Mouse (Mus musculus): ENCODE measurements around the gene Cxcl10. TPM values are rescaled to one million over a fixed set of nuclear protein-coding genes. Genes with fewer than 3 reads are reported as not detected.
A peak's percentile ranks its signal among the peaks of the same experiment; 100 is the strongest.

The Cxcl10 gene
- polyA plus RNA-seq, 1 experiment from 2014 or later = 3.5 TPM

DNA sequence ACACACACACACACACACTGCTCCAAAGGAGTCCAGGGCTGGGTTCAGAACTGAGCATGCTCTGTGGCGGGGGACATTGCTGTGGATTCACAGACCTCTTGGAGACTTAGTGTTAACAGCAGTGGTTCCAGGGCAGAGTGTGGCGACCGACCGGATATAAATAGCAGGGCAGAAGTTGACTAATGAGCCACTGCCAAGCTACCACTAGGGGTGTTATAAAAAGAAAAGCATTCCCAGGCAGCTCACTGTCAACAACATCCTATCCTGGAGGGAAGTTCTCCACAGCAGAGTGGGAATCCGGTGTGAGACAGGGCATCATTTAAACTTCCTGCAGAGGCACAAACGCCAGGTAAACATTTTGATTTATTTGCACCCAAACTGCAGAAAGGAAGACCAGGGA, 38.0 kb upstream of the Cxcl10 start:
- no peak overlapping the region for H3K4me2 ChIP-seq (ENCODE audit: low read depth, low read length)
- ATAC-seq (ENCODE audit: low read depth) = no peak
- no peak overlapping the region for H3K9ac ChIP-seq (ENCODE audit: low read depth, low read length)
- peaks cover under 1% of the 10 kb centered on the region for H3K4me1 ChIP-seq (ENCODE audit: control insufficient read depth, low read depth, low read length)
- no peak overlapping the region for H3K27ac ChIP-seq (ENCODE audit: low read length)
- peaks cover 7% of the 10 kb centered on the region for H3K27me3 ChIP-seq (ENCODE audit: control insufficient read depth, insufficient read depth, low read depth, low read length)
- H3K36me3 ChIP-seq (ENCODE audit: control insufficient read depth, insufficient read depth) = no peaks in the 10 kb centered on the region
- H3K4me3 ChIP-seq (ENCODE audit: low read depth, low read length) = no peak overlapping the region
- 16% methylated on average over 6 of the region's 6 CpGs for WGBS (ENCODE audit: insufficient replicate concordance)
- no peaks in the 10 kb centered on the region for H3K9me3 ChIP-seq (replicated peaks; ENCODE audit: control insufficient read depth, low read length)

DNA sequence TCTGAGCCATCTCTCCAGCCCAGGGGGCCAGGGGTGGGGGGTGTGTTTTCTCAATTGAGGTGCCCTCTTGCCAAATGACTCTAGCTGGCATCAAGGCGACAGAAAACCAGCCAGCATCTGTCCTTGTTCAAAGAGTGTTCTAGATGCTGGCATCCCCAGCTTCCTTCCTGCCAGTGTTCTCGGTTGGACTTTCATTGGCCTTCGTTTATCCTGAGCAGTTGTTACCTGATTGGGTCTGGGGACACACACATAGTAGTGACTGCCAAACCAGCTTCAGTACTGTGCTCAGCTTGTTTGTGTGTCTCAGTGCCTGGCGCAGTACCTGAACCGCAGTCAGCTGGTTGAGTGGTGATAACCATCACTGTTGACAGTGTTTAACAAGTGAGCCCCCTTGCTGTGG, 37.4 kb upstream of the Cxcl10 start:
- 65% methylated on average over 5 of the region's 5 CpGs for WGBS (ENCODE audit: insufficient replicate concordance)
- no peaks in the 10 kb centered on the region for H3K36me3 ChIP-seq (ENCODE audit: control insufficient read depth, insufficient read depth)
- no peak overlapping the region for H3K4me3 ChIP-seq (ENCODE audit: low read depth, low read length)
- H3K27ac ChIP-seq (ENCODE audit: low read length) = no peak overlapping the region
- no peak overlapping the region for H3K9ac ChIP-seq (ENCODE audit: low read depth, low read length)
- no peak for ATAC-seq (ENCODE audit: low read depth)
- no peak overlapping the region for H3K4me2 ChIP-seq (ENCODE audit: low read depth, low read length)
- peaks cover 4% of the 10 kb centered on the region for H3K4me1 ChIP-seq (ENCODE audit: control insufficient read depth, low read depth, low read length)
- H3K27me3 ChIP-seq (ENCODE audit: control insufficient read depth, insufficient read depth, low read depth, low read length) = peaks cover 6% of the 10 kb centered on the region
- no peaks in the 10 kb centered on the region for H3K9me3 ChIP-seq (replicated peaks; ENCODE audit: control insufficient read depth, low read length)

- H3K4me2 ChIP-seq (ENCODE audit: low read depth, low read length) = no peak overlapping the region
- 33% methylated on average over 7 of the region's 7 CpGs for WGBS (ENCODE audit: insufficient replicate concordance)
- H3K4me1 ChIP-seq (ENCODE audit: control insufficient read depth, low read depth, low read length) = peaks cover 4% of the 10 kb centered on the region
- H3K27me3 ChIP-seq (ENCODE audit: control insufficient read depth, insufficient read depth, low read depth, low read length) = peaks cover 4% of the 10 kb centered on the region; the same call in 1 of the 2 replicates
- H3K9ac ChIP-seq (ENCODE audit: low read depth, low read length) = no peak overlapping the region
- no peak overlapping the region for H3K4me3 ChIP-seq (ENCODE audit: low read depth, low read length)
- no peaks in the 10 kb centered on the region for H3K36me3 ChIP-seq (ENCODE audit: control insufficient read depth, insufficient read depth)
- no peak overlapping the region for H3K27ac ChIP-seq (ENCODE audit: low read length)
- ATAC-seq (ENCODE audit: low read depth) = 0 out of 2 replicates have a peak, but pooled peaks have one; percentile 22
- H3K9me3 ChIP-seq (replicated peaks; ENCODE audit: control insufficient read depth, low read length) = no peaks in the 10 kb centered on the region
Observed at GRCm38 (mm10) chr5:92384855-92385254, 36.2 kb upstream of the Cxcl10 start.

- H3K9ac ChIP-seq (ENCODE audit: low read depth, low read length) = no peak overlapping the region
- H3K27ac ChIP-seq (ENCODE audit: low read length) = no peak overlapping the region
- 62% methylated on average over 7 of the region's 7 CpGs for WGBS (ENCODE audit: insufficient replicate concordance)
Observed at GRCm38 (mm10) chr5:92383747-92384146, 35.1 kb upstream of the Cxcl10 start.

GRCm38 (mm10) chr5:92382349-92382679, 33.6 kb upstream of the Cxcl10 start:
- ATAC-seq (ENCODE audit: low read depth) = no peak
- Histone ChIP-seq H3K27me3 (ENCODE audit: control insufficient read depth, insufficient read depth, low read depth, low read length) (no peaks in the 10 kb centered on the region), H3K9me3 (replicated peaks; ENCODE audit: control insufficient read depth, low read length) (no peaks in the 10 kb centered on the region), H3K36me3 (ENCODE audit: control insufficient read depth, insufficient read depth) (no peaks in the 10 kb centered on the region), H3K9ac (ENCODE audit: low read depth, low read length) (no peak overlapping the region), H3K4me1 (ENCODE audit: control insufficient read depth, low read depth, low read length) (peaks cover 4% of the 10 kb centered on the region), H3K4me3 (ENCODE audit: low read depth, low read length) (no peak overlapping the region), H3K27ac (ENCODE audit: low read length) (no peak overlapping the region), H3K4me2 (ENCODE audit: low read depth, low read length) (no peak overlapping the region)
- WGBS (ENCODE audit: insufficient replicate concordance) = 61% methylated on average over 9 of the region's 9 CpGs

More at GRCm38 (mm10) chr5:92383747-92384146, 35.1 kb upstream of the Cxcl10 start:
- Histone ChIP-seq H3K4me3 (ENCODE audit: low read depth, low read length) (no peak overlapping the region), H3K4me2 (ENCODE audit: low read depth, low read length) (no peak overlapping the region), H3K9me3 (replicated peaks; ENCODE audit: control insufficient read depth, low read length) (no peaks in the 10 kb centered on the region), H3K36me3 (ENCODE audit: control insufficient read depth, insufficient read depth) (no peaks in the 10 kb centered on the region), H3K4me1 (ENCODE audit: control insufficient read depth, low read depth, low read length) (peaks cover 4% of the 10 kb centered on the region), H3K27me3 (ENCODE audit: control insufficient read depth, insufficient read depth, low read depth, low read length) (no peaks in the 10 kb centered on the region; the same call in 1 of the 2 replicates)
- ATAC-seq (ENCODE audit: low read depth) = no peak

DNA sequence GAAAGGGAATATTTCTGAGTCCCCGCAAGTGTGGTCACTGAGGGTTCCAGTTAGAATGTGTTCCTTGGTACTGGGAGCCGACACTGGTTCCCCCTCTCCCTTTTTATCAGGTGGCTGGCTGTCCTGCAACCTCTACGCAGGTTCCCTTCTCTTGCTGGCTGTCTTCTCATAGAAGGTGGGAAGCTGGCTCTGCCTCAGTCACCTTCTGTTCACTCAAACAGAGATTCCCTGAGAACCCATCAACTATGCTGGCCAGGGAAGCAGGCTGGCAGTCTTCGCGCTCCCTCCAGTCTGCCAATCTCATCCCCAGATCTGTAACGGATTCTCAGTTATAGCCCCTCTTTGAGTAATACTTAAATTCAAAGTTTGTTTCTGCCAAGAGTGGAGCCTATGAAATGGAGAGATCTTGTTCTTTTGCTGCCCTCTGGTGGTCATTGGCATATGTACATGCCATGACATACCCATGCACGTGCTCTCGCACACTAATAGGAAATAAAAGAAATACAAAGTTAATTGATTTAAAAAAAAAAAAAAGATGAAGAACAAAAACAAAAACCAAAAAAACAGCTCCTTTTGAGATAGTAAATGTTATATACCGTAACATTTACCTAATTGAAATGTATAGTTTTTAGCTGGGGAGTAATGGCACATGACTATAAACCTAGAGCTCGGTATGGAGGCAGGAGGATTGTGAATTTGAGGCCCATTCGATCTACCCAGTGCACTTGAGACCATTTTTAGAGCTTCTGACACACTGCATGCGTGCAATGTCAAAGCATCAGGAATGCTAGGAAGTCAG, 33.1 kb upstream of the Cxcl10 start:
- no peaks in the 10 kb centered on the region for H3K9me3 ChIP-seq (replicated peaks; ENCODE audit: control insufficient read depth, low read length)
- H3K4me1 ChIP-seq (ENCODE audit: control insufficient read depth, low read depth, low read length) = peaks cover 4% of the 10 kb centered on the region
- H3K4me3 ChIP-seq (ENCODE audit: low read depth, low read length) = no peak overlapping the region
- H3K9ac ChIP-seq (ENCODE audit: low read depth, low read length) = no peak overlapping the region
- H3K36me3 ChIP-seq (ENCODE audit: control insufficient read depth, insufficient read depth) = no peaks in the 10 kb centered on the region
- H3K4me2 ChIP-seq (ENCODE audit: low read depth, low read length) = no peak overlapping the region
- H3K27me3 ChIP-seq (ENCODE audit: control insufficient read depth, insufficient read depth, low read depth, low read length) = no peaks in the 10 kb centered on the region
- H3K27ac ChIP-seq (ENCODE audit: low read length) = no peak overlapping the region
- 20% methylated on average over 12 of the region's 12 CpGs for WGBS (ENCODE audit: insufficient replicate concordance)
- no peak; the same call in 1 of the 2 replicates for ATAC-seq (ENCODE audit: low read depth)

GRCm38 (mm10) chr5:92376795-92377405, 28.2 kb upstream of the Cxcl10 start:
- Histone ChIP-seq H3K36me3 (ENCODE audit: control insufficient read depth, insufficient read depth) (no peaks in the 10 kb centered on the region), H3K9me3 (replicated peaks; ENCODE audit: control insufficient read depth, low read length) (no peaks in the 10 kb centered on the region), H3K4me1 (ENCODE audit: control insufficient read depth, low read depth, low read length) (peaks cover 12% of the 10 kb centered on the region), H3K9ac (ENCODE audit: low read depth, low read length) (no peak overlapping the region), H3K4me2 (ENCODE audit: low read depth, low read length) (no peak overlapping the region), H3K27ac (ENCODE audit: low read length) (no peak overlapping the region), H3K27me3 (ENCODE audit: control insufficient read depth, insufficient read depth, low read depth, low read length) (no peaks in the 10 kb centered on the region), H3K4me3 (ENCODE audit: low read depth, low read length) (no peak overlapping the region)
- no peak for ATAC-seq (ENCODE audit: low read depth)
- 49% methylated on average over 13 of the region's 13 CpGs for WGBS (ENCODE audit: insufficient replicate concordance)

DNA sequence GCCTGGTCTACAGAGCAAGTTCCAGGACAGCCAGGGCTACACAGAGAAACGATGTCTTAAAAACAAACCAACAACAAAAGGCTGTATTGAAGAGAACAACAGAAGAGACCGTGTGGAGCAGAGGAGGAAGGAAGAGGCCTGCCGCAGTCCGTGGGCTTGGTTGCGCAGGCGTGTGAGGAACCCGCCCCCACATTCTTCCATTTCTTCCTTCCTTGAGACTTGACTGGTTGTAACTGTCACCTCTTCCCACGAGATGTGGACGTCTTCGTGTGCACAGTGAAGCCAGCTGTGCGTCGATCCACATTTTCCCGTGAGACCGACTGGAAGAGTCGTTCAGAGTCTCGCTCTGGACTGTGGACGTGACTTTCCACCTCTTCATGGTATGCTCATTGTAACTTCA, 26.7 kb upstream of the Cxcl10 start:
- Histone ChIP-seq H3K4me3 (ENCODE audit: low read depth, low read length) (no peak overlapping the region), H3K27me3 (ENCODE audit: control insufficient read depth, insufficient read depth, low read depth, low read length) (no peaks in the 10 kb centered on the region), H3K36me3 (ENCODE audit: control insufficient read depth, insufficient read depth) (no peaks in the 10 kb centered on the region), H3K27ac (ENCODE audit: low read length) (peak overlapping the region; percentile 72), H3K9ac (ENCODE audit: low read depth, low read length) (no peak overlapping the region), H3K4me2 (ENCODE audit: low read depth, low read length) (peak overlapping the region; percentile 21; the same call in 1 of the 2 replicates), H3K4me1 (ENCODE audit: control insufficient read depth, low read depth, low read length) (peaks cover 9% of the 10 kb centered on the region), H3K9me3 (replicated peaks; ENCODE audit: control insufficient read depth, low read length) (no peaks in the 10 kb centered on the region)
- ATAC-seq (ENCODE audit: low read depth) = peak; percentile 53
- 25% methylated on average over 17 of the region's 17 CpGs for WGBS (ENCODE audit: insufficient replicate concordance)

DNA sequence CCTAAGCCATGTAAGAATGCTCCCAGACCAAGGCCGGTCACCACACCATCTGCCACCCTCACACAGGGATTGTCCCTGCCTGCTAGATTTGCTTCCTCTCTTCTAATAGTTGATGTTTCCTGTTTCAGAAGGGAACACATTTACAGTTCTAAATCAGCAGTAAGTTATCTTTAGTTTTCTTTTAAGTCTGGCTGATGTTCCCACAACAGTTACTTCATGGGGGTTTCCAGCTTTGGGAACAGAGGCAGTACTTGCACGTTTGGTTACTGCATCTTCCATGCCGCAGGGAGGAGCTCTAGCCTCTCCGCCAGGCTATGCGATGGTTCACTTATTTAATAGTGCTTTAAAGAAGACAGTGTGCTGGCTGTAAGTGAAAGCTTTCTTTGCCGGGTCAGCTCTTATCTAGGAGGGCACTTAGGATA, 26.0 kb upstream of the Cxcl10 start:
- Histone ChIP-seq H3K4me2 (ENCODE audit: low read depth, low read length) (peak overlapping the region; percentile 21; the same call in 1 of the 2 replicates), H3K27ac (ENCODE audit: low read length) (peak overlapping the region; percentile 72)
- WGBS (ENCODE audit: insufficient replicate concordance) = 13% methylated on average over 6 of the region's 6 CpGs

More for the DNA sequence above, 26.0 kb upstream of the Cxcl10 start:
- no peaks in the 10 kb centered on the region for H3K36me3 ChIP-seq (ENCODE audit: control insufficient read depth, insufficient read depth)
- H3K9ac ChIP-seq (ENCODE audit: low read depth, low read length) = no peak overlapping the region
- H3K27me3 ChIP-seq (ENCODE audit: control insufficient read depth, insufficient read depth, low read depth, low read length) = no peaks in the 10 kb centered on the region
- ATAC-seq (ENCODE audit: low read depth) = peak; percentile 49; the same call in 1 of the 2 replicates
- H3K4me1 ChIP-seq (ENCODE audit: control insufficient read depth, low read depth, low read length) = peaks cover 9% of the 10 kb centered on the region
- H3K4me3 ChIP-seq (ENCODE audit: low read depth, low read length) = no peak overlapping the region
- no peaks in the 10 kb centered on the region for H3K9me3 ChIP-seq (replicated peaks; ENCODE audit: control insufficient read depth, low read length)

Measured in liver, embryonic 16.5 days (tissue).